ENCODE assay signal across 9 mouse cellular contexts in the genomic region with DNA sequence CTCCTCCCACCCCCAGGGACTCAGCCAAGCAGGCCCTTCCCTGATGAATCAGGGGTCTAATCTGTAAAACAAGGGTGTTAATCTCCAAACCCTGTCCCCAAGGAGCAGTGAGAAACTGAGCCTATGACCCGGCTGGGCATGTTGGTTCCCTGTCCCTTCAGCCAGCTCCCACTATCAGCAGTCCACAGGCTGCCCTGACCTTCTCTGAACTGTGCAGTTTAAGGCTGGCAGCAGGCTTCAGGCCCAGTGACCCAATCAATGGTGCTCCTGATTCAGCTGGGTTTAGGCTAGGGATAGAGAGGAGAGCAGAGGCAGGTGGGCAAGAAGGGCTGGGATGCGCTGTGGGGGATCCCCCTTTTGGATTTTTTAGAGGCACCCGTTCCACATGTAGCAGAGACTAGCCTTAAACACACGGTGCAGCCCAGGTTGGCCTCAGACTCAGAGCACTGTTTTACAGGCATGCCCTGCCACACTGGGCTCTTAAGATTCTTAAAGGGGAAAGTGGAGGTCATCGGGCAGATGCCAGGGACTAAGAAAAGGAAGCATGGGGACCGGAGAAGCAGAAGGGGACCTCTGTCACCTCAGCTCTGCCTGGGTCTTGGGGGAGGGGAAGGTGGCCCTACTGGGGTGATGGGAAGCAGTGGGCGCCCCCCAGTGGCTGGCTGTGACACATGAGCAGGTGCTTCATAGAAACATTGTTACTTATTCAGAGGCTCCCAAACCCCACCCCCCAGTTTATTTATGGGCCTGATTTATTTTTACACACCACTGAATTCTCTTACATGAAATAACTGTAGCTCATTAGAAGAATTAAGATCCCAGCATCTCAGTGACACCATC. TPM values are rescaled to one million over a fixed set of nuclear protein-coding genes. Genes with fewer than 3 reads are reported as not detected.
A peak's percentile ranks its signal among the peaks of the same experiment; 100 is the strongest.
DNase-seq lines count a peak whose midpoint lies in the region; ATAC-seq and TF ChIP-seq lines count a peak whose summit lies in the region.
"Had no signal": no experiment of that assay in that cellular context is flagged by ENCODE, and none has a peak within 500 bp of the region (broad histone marks: within the 10 kb centered on the region; RNA-seq: fewer than 3 reads in every experiment).

No protein-coding gene starts in this region.

- no peak overlapping the region for H3K27ac ChIP-seq in neural tube, embryonic 11.5 days (ENCODE audit: low read depth, low read length)
- peak overlapping the region; percentile 25; the same call in 1 of the 2 replicates for H3K27ac ChIP-seq in forebrain, embryonic 12.5 days
- H3K27ac ChIP-seq in hindbrain, embryonic 14.5 days: no peak overlapping the region

- H3K36me3 ChIP-seq in neural tube, embryonic 11.5 days (ENCODE audit: control insufficient read depth, insufficient read depth, low read length): no peaks in the 10 kb centered on the region
- no peaks in the 10 kb centered on the region for H3K36me3 ChIP-seq in forebrain, embryonic 12.5 days (replicated peaks)
- no peaks in the 10 kb centered on the region for H3K36me3 ChIP-seq in hindbrain, embryonic 14.5 days (replicated peaks; ENCODE audit: control insufficient read depth, insufficient read depth)

- H3K4me3 ChIP-seq in neural tube, embryonic 11.5 days (ENCODE audit: low read depth, low read length): no peak overlapping the region
- H3K4me3 ChIP-seq in forebrain, embryonic 12.5 days (replicated peaks): no peak overlapping the region
- no peak overlapping the region for H3K4me3 ChIP-seq in hindbrain, embryonic 14.5 days (replicated peaks; ENCODE audit: low read length)
- H3K4me3 ChIP-seq in lung, adult 2 months (replicated peaks; ENCODE audit: extremely low read depth, low read depth, low read length): no peak overlapping the region
- H3K4me3 ChIP-seq: erythroblast, embryonic 14.5 days had no signal

- no peak for TF ChIP-seq POLR2A in lung, adult 2 months (IDR thresholded peaks at IDR 0.05; ENCODE audit: borderline replicate concordance, extremely low read depth, low read depth, low read length)

- peaks cover 4% of the 10 kb centered on the region for H3K27me3 ChIP-seq in neural tube, embryonic 11.5 days (ENCODE audit: control insufficient read depth, insufficient read depth, low read length)
- H3K27me3 ChIP-seq in forebrain, embryonic 12.5 days: peaks cover 28% of the 10 kb centered on the region
- H3K27me3 ChIP-seq in hindbrain, embryonic 14.5 days (ENCODE audit: control insufficient read depth, insufficient read depth, low read length): no peaks in the 10 kb centered on the region

- no peak overlapping the region for H3K9ac ChIP-seq in neural tube, embryonic 11.5 days (ENCODE audit: low read length)
- H3K9ac ChIP-seq in forebrain, embryonic 12.5 days: peak overlapping the region; percentile 27; the same call in 1 of the 2 replicates
- 0 out of 2 replicates have a peak overlapping the region, but pooled peaks have one; percentile 18 for H3K9ac ChIP-seq in hindbrain, embryonic 14.5 days

- no peak; the same call in 1 of the 2 replicates for ATAC-seq in neural tube, embryonic 11.5 days (ENCODE audit: insufficient read depth, low FRiP score, low TSS enrichment)
- peak; percentile 18; the same call in 1 of the 2 replicates for ATAC-seq in forebrain, embryonic 12.5 days (ENCODE audit: low FRiP score)
- no peak for ATAC-seq in hindbrain, embryonic 14.5 days (ENCODE audit: low FRiP score)
- no peak for ATAC-seq in erythroblast, adult 5-6 weeks (replicated peaks; ENCODE audit: low FRiP score, poor library complexity, severe bottlenecking)

- peak; percentile 58 for TF ChIP-seq CTCF in lung, adult 2 months (IDR thresholded peaks at IDR 0.05; ENCODE audit: insufficient read depth, low read length)

- 15% methylated on average over 7 of the region's 7 CpGs for WGBS in neural tube, embryonic 11.5 days
- 12% methylated on average over 7 of the region's 7 CpGs for WGBS in forebrain, embryonic 12.5 days
- 11% methylated on average over 7 of the region's 7 CpGs for WGBS in hindbrain, embryonic 14.5 days
- WGBS in lung, adult 2 months: 39% methylated on average over 7 of the region's 7 CpGs

- H3K9me3 ChIP-seq in neural tube, embryonic 11.5 days (ENCODE audit: control insufficient read depth, low read length): no peaks in the 10 kb centered on the region
- H3K9me3 ChIP-seq in forebrain, embryonic 12.5 days: no peaks in the 10 kb centered on the region
- no peaks in the 10 kb centered on the region for H3K9me3 ChIP-seq in hindbrain, embryonic 14.5 days (ENCODE audit: control insufficient read depth, low read length)

- peaks cover 30% of the 10 kb centered on the region for H3K4me1 ChIP-seq in neural tube, embryonic 11.5 days (ENCODE audit: control insufficient read depth, insufficient read depth, low read length)
- H3K4me1 ChIP-seq in forebrain, embryonic 12.5 days: peaks cover 82% of the 10 kb centered on the region
- peaks cover 45% of the 10 kb centered on the region for H3K4me1 ChIP-seq in hindbrain, embryonic 14.5 days (replicated peaks; ENCODE audit: control insufficient read depth, insufficient read depth, low read length)
- H3K4me1 ChIP-seq in lung, adult 2 months (ENCODE audit: control insufficient read depth, insufficient read depth, low read length): no peaks in the 10 kb centered on the region; the same call in 1 of the 2 replicates

- peak; percentile 76 for DNase-seq in neural tube, embryonic 11.5 days (ENCODE audit: low spot score)
- DNase-seq in neural tube, embryonic 10.5 days (ENCODE audit: extremely low spot score, low spot score): no peak
- peak; percentile 78 to 90 for DNase-seq in adrenal gland, postnatal 36 days
- peak; percentile 59 for DNase-seq in hindbrain, embryonic 14.5 days (ENCODE audit: low spot score)
- DNase-seq in lung, adult 2 months: peak; percentile 45
- peak; percentile 79 to 82 for DNase-seq in right cerebral cortex, postnatal 36 days (ENCODE audit: low spot score in 2 of 2)

- no peak overlapping the region for H3K4me2 ChIP-seq in neural tube, embryonic 11.5 days (ENCODE audit: low read depth)
- no peak overlapping the region for H3K4me2 ChIP-seq in forebrain, embryonic 12.5 days
- no peak overlapping the region for H3K4me2 ChIP-seq in hindbrain, embryonic 14.5 days (replicated peaks)

RNA-seq across cellular contexts. Expression of gene Srcin1, which starts 19.2 kb away (rescaled TPM):
- 2.5 and 2.6 TPM in 2 replicates for polyA plus RNA-seq in neural tube, embryonic 11.5 days (2014; fragmentation: Nextera tagmentation; extraction: Ambion mirVana)
- total RNA-seq in adrenal gland, postnatal 36 days (2021): 10 to 100 TPM in 1 of 2 experiments, 1 to 10 TPM in 1; 6.8 to 14.5 TPM
- 5.2 and 5.7 TPM in 2 replicates for polyA plus RNA-seq in forebrain, embryonic 12.5 days (2016; fragmentation: Nextera tagmentation; extraction: Ambion mirVana)
- polyA plus RNA-seq in hindbrain, embryonic 14.5 days (2014; fragmentation: Nextera tagmentation; extraction: Ambion mirVana): 9.1 and 11.8 TPM in 2 replicates
- polyA plus RNA-seq in lung, adult 2 months (2012; rRNA removed): 6.4 and 7.0 TPM in 2 replicates
- not detected in 2 replicates for total RNA-seq in erythroblast, adult 5-6 weeks (2015; ENCODE audit: low replicate concordance)
- not detected in 2 replicates for total RNA-seq in erythroblast, adult 5-6 weeks (2017; ENCODE audit: low replicate concordance)
- polyA plus RNA-seq: erythroblast, embryonic 14.5 days had no signal

RNA-seq across cellular contexts. Expression of gene 4933428G20Rik, which starts 56.6 kb away (rescaled TPM):
- not detected in 2 replicates for polyA plus RNA-seq in neural tube, embryonic 11.5 days (2014; fragmentation: Nextera tagmentation; extraction: Ambion mirVana)
- under 1 TPM in 1 of 2 experiments, not detected in 1; 0.33 TPM for total RNA-seq in adrenal gland, postnatal 36 days (2021)
- polyA plus RNA-seq in forebrain, embryonic 12.5 days (2016; fragmentation: Nextera tagmentation; extraction: Ambion mirVana): 0.50 and 0.79 TPM in 2 replicates
- polyA plus RNA-seq in hindbrain, embryonic 14.5 days (2014; fragmentation: Nextera tagmentation; extraction: Ambion mirVana): 0.41 TPM in 1 of 2 replicates, not detected in the other
- 0.08 TPM in 1 of 2 replicates, not detected in the other for polyA plus RNA-seq in lung, adult 2 months (2012; rRNA removed)
- not detected in 2 replicates for total RNA-seq in erythroblast, adult 5-6 weeks (2015; ENCODE audit: low replicate concordance)
- not detected in 2 replicates for total RNA-seq in erythroblast, adult 5-6 weeks (2017; ENCODE audit: low replicate concordance)
- polyA plus RNA-seq: erythroblast, embryonic 14.5 days had no signal
